Mouse (Mus musculus): ENCODE measurements around the gene Abcd3. TPM values are rescaled to one million over a fixed set of nuclear protein-coding genes. Genes with fewer than 3 reads are reported as not detected.
"Not testable (repeated sequence)": the region's sequence is repeated elsewhere in the genome, so short reads cannot be mapped to it uniquely, and the experiment has no call there.

Gene Abcd3
- polyA plus RNA-seq, 1 experiment: 30.5 TPM

DNA sequence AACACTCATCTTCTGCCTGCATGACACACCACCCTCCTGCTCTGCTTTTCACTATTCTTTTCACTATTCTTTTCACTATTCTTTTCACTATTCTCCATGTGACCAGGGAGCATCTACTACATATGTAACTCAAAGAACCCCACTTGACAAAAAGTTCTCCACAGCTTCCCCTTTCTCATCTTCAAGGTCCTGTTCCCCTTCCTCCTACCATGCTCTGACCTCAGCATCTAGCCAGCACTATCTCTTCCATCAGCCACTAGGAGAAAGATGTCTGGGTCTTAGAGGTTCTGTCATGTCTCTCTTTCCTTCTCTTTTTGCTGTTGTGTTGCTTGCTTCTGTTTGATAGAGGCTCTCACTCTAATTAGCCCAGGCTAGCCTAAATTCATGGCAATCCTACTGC is 49.1 kb downstream of the Abcd3 start:
- TF ChIP-seq POLR2A (IDR thresholded peaks at IDR 0.05; ENCODE audit: borderline replicate concordance, extremely low read depth, insufficient read depth, insufficient read length, poor library complexity, severe bottlenecking) (no peak), CTCF (IDR thresholded peaks at IDR 0.05; ENCODE audit: borderline replicate concordance, extremely low read depth, insufficient read depth, insufficient read length) (no peak)
- no peak for DNase-seq (ENCODE audit: low read depth)

DNA sequence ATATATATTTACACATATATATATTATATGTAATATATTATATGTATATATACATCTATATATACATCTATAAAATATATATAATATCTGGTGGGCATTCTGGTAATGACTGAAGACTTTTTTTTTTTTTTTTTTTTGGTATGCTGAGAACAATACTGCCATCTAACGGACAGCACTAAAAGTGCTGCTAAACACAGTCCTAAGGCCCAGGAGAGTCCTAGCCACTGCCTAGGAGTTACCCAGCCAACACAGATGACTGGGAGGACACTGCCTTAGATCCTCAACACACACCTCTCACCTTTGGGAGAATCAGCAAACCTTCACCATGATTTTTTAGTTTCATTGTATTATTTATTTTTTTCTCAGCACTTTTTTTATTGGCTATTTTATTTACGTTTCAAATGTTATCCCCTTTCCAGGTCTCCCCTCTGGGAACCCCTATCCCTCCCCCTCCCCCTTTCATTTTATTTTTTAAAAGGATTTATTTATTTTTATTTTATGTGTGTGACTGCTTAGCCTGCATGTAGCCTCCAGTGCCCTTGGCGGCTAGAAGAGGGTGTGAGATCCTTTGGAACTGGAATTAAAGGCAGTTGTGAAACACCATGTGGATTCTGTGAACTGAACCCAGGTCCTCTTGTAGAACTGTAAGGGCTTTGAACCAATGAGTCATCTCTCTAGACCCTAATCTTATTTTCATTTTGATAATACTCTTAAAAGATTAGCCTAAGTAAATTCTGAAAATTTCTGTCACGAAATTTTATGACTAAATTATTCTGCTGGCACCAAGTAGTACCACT is 52.8 kb downstream of the Abcd3 start:
- no peak for TF ChIP-seq POLR2A (IDR thresholded peaks at IDR 0.05; ENCODE audit: borderline replicate concordance, extremely low read depth, insufficient read depth, insufficient read length, poor library complexity, severe bottlenecking)
- TF ChIP-seq CTCF (IDR thresholded peaks at IDR 0.05; ENCODE audit: borderline replicate concordance, extremely low read depth, insufficient read depth, insufficient read length): peak; percentile 51; the same call in 1 of the 2 replicates
- peak; percentile 57 for DNase-seq (ENCODE audit: low read depth)

DNA sequence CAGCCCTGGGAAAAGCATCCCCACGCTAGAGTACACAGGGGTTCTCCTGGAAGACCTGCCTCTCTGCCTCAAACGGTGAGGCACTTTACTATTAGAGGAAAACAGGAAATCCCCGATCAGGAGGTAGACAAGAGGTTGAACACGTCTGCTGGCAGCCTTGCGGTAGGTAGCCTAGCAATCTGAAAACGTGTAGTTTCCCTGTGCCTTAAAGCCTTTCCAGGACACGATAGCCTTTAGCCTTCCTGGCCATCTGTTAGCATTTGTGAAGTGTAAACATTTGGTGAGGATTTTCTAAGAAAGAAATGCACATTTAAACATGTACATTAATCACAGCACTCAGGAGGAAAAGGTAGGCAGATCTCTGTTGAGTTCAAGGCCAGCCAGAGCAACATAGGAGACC is 56.7 kb downstream of the Abcd3 start:
- no peak for DNase-seq (ENCODE audit: low read depth)
- TF ChIP-seq CTCF (IDR thresholded peaks at IDR 0.05; ENCODE audit: borderline replicate concordance, extremely low read depth, insufficient read depth, insufficient read length) (no peak), POLR2A (IDR thresholded peaks at IDR 0.05; ENCODE audit: borderline replicate concordance, extremely low read depth, insufficient read depth, insufficient read length, poor library complexity, severe bottlenecking) (no peak)

DNA sequence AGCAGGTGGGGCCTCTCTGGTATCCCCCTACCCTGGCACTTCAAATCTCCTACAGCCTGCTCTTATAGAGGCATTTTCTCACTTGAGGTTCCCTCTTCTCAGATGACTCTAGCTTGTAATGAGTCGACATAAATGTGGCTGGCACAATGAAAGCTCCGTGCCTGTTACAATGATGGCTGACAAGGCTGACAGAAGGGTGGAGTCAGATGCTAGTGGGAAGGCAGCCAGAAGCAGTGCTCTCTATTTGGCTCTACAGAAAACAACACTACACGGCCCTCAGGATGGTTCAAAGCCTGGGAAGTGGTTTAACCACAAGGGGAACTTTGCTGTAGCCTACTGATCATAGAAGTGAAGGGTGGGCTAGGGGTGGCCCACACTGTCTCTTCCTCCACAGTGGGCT is 60.0 kb downstream of the Abcd3 start:
- no peak for TF ChIP-seq POLR2A (IDR thresholded peaks at IDR 0.05; ENCODE audit: borderline replicate concordance, extremely low read depth, insufficient read depth, insufficient read length, poor library complexity, severe bottlenecking)
- no peak for TF ChIP-seq CTCF (IDR thresholded peaks at IDR 0.05; ENCODE audit: borderline replicate concordance, extremely low read depth, insufficient read depth, insufficient read length)
- DNase-seq (ENCODE audit: low read depth): peak; percentile 86

DNA sequence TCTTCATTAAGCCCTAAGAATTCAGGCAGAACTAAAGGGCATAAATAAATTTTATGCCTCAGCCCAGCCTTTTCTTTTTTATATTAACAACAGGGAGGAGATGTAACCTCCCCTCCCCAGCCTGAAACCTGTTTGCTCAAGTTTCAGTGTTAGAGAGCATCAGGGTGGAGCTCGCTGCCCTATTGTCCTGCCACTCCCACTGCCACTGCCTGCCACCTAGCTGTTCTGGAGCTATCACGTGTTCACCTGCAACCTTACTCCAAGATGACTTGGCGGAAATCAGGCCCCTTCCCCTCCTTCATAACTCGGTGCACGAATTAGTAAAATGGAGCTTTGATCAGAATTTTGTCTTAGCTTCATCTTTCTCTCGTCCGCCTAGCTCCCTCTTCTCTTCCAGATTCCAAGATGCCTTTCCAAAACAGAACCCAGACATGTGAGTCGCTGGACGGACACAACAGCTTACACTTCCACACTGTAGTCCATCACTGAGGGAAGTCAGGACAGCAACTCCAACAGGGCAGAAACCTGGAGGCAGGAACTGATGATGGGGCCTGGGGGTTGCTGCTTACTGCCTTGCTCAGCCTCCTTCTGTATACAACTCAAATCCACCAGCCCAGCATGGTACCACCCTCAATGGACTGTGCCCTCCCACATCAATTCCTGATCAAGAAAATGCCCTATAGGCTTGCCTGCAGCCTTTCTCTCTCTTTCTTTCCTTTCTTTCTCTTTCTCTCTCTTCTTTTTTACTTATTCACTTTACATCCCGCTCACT is 60.6 kb downstream of the Abcd3 start:
- DNase-seq (ENCODE audit: low read depth): not testable (repeated sequence)

DNA sequence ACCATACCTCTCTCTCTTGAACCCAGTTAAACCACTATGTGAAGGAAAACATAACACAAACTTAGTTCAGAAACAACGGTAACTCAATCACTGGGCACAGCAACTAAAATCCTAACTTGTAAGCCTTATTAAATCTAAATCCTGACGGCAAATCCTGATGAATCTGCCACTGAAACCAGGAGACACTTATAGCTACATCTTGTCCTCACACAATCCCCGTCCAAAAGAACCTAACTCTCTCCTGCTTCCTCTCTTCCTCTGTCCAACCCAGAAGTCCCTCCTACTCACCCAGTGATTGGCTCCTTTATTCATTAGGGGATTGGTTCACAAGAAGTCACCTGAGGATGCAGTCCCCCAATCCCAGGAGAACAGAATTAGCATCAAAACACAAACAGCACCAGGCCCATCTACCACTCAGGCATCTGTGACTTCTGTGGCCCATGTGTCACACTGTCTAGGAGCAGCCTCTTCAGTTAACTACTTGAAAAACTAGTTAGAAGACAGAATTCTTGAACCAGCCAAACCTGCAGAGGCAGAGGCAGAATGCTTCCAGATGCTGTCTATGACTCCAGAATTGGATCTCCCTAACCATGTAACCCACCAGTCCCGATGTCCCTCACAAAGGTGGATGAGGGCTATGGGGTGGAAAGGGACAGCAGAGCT is 73.8 kb downstream of the Abcd3 start:
- not testable (repeated sequence) for DNase-seq (ENCODE audit: low read depth)

DNA sequence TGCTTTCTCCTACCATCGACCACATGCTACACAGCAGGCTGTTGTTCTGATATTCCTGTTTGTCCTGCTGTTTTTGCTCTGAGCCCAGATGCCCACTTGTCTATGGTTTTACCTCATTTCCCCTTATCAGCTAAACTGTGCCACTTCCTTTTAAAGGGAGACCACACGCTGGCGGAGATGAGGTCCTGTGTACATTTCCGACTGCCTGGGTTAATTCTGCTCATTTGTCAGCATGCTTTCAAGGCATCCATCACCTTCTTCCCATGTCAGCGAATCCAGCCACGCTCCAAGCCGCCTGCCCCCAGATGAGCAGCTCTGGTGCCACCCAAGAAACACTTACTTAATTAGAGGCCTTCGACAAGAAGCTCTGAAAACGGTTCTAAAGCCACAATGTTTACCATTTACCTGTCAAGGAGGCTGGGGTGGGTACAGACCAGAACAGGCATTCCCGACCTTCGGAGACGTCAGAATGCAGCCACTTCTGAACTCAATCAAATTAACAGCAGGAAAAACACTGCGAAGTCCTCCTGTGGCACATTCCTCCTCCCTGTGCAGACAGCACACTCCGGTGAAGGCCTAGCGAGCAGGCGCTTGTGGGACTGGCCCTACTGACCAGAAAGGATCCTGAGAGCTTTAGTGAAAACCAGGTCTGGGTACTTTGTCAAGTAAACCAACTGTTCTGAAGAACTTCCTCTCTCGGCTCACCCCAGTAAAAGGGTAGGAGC is 75.5 kb downstream of the Abcd3 start:
- no peak for TF ChIP-seq POLR2A (IDR thresholded peaks at IDR 0.05; ENCODE audit: borderline replicate concordance, extremely low read depth, insufficient read depth, insufficient read length, poor library complexity, severe bottlenecking)
- TF ChIP-seq CTCF (IDR thresholded peaks at IDR 0.05; ENCODE audit: borderline replicate concordance, extremely low read depth, insufficient read depth, insufficient read length): no peak
- DNase-seq (ENCODE audit: low read depth): no peak

DNA sequence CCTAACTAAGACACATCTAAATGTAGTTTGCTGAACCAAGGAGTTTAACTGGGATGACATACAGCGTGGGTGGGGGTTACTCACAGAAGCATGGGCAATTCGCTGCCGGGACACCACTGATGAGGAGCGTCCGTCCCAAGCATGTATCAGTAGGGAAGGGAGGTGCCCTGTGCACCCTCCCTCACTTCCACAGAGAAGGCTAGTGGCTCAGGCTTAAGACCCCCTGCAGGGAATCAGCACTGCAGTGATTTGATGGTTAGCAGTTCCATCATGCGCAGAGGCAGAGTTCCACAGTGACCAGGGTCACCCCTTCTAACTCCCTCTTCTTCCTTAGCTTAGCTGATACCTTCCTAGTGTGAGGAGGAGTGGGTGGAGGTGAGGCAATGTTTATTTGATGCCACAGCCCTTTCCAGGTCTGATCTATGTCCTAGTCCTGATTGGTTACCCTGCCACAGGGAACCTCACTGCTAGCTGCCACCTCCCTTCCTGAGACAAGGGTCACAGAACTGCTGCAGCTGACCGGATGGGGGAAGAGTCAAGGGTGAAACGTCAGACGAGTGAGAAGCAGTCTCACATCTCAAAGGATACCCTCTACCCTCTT is 76.3 kb downstream of the Abcd3 start:
- TF ChIP-seq CTCF (IDR thresholded peaks at IDR 0.05; ENCODE audit: borderline replicate concordance, extremely low read depth, insufficient read depth, insufficient read length) (no peak), POLR2A (IDR thresholded peaks at IDR 0.05; ENCODE audit: borderline replicate concordance, extremely low read depth, insufficient read depth, insufficient read length, poor library complexity, severe bottlenecking) (no peak)
- DNase-seq (ENCODE audit: low read depth): no peak

DNA sequence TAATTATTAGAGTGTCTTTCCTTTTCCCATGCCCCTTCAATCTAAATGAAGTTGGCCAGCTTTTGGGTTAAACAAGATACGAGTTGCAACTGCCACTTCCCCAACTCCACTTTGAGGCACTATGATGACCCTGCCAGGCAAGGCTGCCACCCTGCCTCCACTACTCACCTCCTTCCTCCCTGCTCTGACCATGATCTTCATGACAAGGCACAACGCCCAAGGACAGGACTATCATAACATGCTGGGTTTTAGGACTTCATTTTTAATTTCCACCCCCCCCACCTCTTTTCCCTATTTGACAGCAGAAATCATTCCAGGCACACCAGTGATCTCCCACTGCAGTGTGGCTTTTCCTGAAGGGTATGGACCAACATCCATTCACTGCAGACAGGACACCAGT is 77.2 kb downstream of the Abcd3 start:
- no peak for DNase-seq (ENCODE audit: low read depth)
- TF ChIP-seq CTCF (IDR thresholded peaks at IDR 0.05; ENCODE audit: borderline replicate concordance, extremely low read depth, insufficient read depth, insufficient read length): no peak
- no peak for TF ChIP-seq POLR2A (IDR thresholded peaks at IDR 0.05; ENCODE audit: borderline replicate concordance, extremely low read depth, insufficient read depth, insufficient read length, poor library complexity, severe bottlenecking)

DNA sequence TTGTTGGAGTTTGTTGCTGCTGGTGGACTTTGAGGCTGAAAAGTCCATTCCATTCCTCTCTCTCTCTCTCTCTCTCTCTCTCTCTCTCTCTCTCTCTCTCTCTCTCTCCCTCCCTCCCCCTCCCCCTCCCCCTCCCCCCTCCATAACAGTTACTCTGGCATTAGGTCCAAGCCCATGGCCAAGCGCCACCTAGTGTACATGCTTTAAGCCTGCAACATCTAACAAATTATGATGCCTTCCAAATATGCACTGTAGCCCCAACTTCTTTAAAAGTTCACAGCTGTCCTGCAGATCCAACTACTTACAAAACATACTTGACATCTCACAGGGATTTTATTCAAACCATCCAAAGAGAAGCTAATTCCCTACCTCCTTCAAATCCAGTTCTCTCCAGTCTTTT is 77.6 kb downstream of the Abcd3 start:
- TF ChIP-seq CTCF (IDR thresholded peaks at IDR 0.05; ENCODE audit: borderline replicate concordance, extremely low read depth, insufficient read depth, insufficient read length): peak; percentile 50; the same call in 1 of the 2 replicates
- no peak for TF ChIP-seq POLR2A (IDR thresholded peaks at IDR 0.05; ENCODE audit: borderline replicate concordance, extremely low read depth, insufficient read depth, insufficient read length, poor library complexity, severe bottlenecking)
- DNase-seq (ENCODE audit: low read depth): peak; percentile 51

Data from brain, embryonic 14.5 days (tissue).